Mouse (Mus musculus) bone marrow, adult 2 months (tissue): Measurements from ENCODE around the gene Rpl19.

ENCODE experiments used
- CTCF ChIP-seq: fragments of 200-500 bp; IDR thresholded peaks from 2 replicates; pipeline ENCODE4 v1.5.1; 2011; ENCODE audit warnings: low read length, control low read depth; ENCODE audit not compliant: control insufficient read depth, insufficient read depth
- POLR2A ChIP-seq: fragments of 200-500 bp; IDR thresholded peaks from 2 replicates; pipeline ENCODE4 v1.6.1; 2011; ENCODE audit warnings: low read depth, mild to moderate bottlenecking, control low read depth, low read length, borderline replicate concordance; ENCODE audit not compliant: control insufficient read depth

GRCm38 (mm10) chr11:97985727-97986677, 40.5 kb upstream of the Rpl19 start, which contains the start of gene Plxdc1:
- TF ChIP-seq CTCF = no peak
- TF ChIP-seq POLR2A = no peak; the same call in 1 of the 2 replicates
